Mouse (Mus musculus) erythroblast, embryonic 14.5 days (primary cell): ENCODE data around the gene Mtmr11.

Experiments
- GATA1 ChIP-seq: IDR thresholded peaks from 2 replicates; pipeline ENCODE4 v1.6.1; 2012; ENCODE audit warnings: low read length, inconsistent platforms, mixed read lengths
- TAL1 ChIP-seq: IDR thresholded peaks from 3 replicates; pipeline ENCODE4 v1.6.1; 2012; ENCODE audit warnings: low read length, inconsistent platforms, mixed read lengths

DNA sequence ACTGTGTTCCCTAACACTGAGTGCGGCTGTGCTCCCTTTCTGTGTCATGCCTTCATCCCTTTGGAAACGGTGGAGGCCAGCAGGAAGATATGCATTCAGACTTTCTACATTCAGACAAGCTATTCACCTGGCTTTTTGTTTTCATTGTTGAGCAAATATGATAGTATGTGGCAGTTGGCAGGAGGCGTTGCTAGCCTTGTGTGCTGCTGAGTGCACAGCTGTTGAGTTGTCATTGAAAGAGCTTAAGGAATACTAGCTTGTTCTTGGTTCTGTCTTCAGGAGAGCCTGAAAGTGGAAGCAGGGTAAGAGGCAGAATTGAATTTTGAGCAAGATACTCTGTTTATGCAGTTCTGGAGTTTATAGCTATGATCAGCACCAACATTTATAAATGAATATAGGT lies 29.3 kb upstream of the Mtmr11 start:
- no peak for TF ChIP-seq GATA1
- TF ChIP-seq TAL1: no peak
